Mouse (Mus musculus) c-Kit-negative CD71-positive TER-119-positive erythroid progenitor cells, embryonic 14.5 days (primary cell): ENCODE results near the gene Ppp1r15b.

Experiments
- DNase-seq: peaks from one replicate; pipeline ENCODE4 v3.0.0-alpha.2; 2013; ENCODE audit warnings: low read depth, low spot score

Ppp1r15b gene

DNA sequence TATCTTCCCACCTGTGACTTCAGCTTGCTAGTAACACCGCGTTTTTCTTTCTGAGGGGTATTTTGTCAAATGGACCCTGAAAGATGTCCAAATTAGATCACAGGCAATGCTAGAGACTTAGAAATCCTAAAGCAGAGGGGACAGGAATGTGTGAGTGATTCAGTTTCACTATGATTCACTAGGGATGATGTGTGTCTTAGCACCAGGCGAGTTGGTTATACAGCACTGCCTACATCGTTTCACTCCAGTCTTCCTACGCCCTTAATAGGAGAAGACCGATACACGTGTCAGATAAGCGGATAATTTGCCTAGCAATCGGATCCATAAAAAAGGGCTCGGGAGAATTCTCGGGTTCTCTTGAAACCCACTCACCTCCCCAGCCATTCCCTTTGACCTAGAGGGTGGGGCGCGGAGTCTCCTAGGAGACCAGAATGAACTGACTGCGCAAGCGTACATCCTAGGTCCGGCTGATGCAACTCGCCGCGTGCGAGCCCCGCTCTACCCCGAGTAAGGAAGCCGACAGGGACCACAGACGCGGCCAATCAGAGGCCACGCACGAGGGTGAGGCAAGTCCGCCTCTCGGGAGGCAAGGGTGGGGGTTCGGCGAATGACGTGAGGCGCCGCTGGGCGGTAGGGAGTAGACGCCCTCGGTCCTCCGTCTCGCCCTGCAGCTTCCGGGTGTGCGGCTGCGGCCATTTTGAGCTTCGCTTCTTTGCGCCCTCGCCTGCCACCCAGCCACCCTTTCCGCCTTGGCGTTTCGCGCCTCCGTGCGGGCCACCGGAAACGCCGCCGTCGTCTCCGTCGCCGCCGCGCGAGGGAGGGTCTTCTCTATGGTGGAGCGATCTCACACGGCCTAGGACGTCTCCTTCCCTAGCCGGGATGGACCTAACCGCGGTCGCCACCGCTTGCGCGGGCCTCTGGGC lies at the start of gene Ppp1r15b:
TSS of gene Ppp1r15b (plus strand) at position 506 of the 923 bp plus-strand sequence.
- peak; percentile 96 for DNase-seq

DNA sequence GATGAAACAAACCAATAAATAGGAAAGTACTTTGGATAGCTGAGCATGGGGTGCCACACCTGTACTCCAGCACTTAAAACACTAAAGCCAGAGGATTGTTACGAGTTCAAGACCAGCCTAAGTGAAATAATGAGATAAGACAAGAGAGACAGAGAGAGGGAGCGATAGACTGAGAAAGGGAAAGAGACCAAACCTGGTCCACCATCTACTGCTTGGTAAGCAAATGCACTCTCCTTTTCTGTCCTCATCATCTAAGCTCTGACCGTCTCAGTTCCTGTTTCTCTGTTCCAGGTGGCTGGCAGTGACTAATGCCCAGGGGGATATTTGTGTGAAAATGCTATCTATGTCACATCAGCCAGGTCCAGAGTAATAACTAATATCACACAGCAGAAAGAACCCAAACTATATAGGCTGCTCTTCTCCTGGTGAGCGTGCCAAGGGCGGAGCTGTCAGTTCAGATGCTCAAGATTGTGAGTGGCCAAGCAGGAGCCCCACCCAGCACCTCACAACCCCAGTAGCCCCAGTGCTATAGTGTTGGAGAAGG lies 47.9 kb upstream of the Ppp1r15b start:
- DNase-seq = no peak

DNA sequence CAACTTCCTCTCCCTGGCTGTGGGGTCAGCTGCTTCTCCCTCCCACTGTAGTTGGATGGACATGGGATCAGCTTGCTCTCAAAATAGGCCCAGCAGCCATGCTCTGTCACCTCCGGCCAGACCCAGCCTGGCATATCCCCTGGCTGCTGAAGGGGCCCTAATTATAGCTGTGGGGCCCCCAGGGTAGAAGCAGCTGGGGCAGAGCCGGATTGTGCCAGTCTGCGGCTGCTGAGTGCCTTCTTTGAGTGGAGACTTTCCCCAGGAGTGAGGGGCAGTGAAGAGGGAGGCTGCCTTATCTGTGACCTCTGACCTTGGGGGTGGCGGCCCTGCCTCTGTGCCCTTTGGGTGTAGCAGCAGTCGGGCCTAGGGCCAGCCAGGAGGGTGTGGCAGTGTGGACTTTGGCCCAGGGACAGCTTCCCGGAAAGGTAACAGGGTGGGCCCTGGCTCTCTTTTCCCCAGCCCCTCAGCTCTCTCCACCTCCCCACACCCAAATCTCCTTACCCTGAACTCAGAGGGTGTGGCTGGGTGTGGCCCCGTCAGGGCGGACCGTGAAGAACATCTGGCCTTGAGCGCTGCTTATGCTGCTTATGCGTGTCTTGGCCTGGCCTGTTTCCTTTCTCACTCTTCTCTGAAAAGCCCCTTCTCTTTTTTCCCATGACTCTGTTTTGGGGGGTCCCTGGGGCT lies 46.9 kb upstream of the Ppp1r15b start:
- DNase-seq = peak; percentile 36

DNA sequence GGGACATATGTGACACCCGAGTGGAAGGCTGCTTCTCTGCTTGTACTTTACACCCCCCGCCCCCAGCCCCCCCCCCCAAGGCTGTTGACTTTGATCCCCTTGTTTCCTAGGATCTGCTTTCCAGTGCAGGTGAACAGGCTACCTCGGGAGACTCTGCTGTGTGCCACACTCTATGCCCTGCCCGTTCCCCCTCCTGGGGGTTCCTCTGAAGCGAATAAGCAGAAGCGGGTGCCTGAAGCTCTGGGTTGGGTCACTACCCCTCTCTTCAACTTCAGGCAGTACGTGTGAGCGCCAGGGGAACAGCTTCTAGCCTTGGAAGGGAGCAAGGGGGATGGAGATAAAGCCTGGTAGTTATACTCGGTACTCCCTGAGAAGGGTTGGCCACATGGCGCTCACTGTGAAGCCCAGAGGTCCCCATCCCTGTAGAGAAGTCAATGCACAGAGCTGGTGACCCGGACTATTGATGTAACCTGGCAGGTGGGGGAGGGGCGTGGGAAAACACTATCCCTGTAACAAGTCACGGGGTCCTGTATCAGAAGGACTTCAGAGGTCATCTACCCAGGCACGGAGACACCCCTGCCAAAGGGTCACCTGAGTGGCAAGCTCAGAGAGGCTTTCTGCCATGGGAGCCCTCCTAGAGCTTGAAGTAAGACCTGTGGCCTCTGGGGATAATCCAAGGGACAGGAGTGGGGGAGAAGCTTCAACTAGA lies 46.1 kb upstream of the Ppp1r15b start:
- DNase-seq = no peak

DNA sequence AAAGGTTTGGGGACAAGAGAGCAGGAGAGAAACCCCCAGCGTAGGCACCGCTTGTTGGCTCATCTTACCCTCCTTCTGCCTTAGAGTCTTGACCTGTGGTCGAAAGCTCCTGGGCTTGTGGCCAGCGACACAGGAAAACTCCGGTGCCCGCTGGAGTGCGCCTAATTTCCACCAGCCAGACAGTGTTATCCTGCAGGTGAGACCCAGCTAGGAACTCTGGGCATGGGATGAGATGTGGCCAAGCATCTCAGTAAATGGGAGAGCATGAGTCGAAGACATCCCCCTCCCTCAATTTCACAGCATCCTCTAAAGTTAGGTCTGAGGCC lies 45.6 kb upstream of the Ppp1r15b start:
- DNase-seq = no peak

DNA sequence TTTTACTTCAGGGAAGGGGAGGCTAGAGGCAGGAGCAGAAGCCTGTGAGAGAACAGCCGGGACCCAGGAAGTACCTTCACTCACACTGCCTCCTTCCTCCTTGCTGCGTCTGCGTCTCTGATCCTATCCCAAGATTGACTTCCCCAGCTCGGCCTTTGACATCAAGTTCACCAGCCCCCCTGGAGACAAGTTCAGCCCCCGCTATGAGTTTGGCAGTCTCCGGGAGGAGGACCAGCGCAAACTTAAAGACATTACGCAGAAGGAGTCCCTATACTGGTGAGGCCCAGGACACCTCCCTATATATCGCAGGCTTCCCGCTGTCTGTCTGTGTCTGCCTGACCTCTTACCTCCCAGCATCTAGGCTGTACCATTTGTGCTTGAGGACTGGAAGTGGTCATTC lies 44.1 kb upstream of the Ppp1r15b start:
- DNase-seq = no peak

DNA sequence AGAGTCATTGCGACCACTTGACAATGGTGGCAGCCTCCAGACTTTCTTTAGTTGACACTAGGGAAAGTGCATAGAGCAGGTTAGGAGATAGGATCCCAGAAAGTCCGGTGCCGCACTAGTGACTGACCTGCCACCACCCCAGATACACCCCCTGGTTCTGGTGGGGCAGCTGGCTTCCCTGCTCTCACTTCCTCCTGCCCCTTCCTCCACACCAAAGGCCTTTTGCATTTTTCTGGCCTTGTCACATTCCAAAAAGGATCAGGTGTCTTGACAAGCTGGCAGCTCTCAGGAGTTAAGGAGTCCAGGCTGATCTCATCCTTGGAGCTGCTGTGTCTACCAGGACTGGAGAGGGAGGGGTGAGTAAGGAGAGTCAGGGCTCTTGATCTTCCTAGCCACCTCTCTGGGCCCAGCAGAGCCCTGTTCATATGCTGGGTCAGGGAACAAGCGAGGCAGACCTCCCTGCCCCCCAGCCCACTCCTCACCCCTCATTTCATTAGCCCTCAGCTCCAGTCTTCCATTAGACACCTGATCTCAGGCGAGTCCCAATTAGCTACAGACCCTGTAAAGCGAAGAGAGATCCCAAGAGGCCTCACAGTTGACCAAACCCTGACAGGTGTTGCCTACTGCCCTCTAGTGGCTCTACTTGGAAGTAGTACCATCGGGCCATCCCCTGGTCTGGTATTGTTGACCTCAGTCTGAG lies 43.6 kb upstream of the Ppp1r15b start:
- peak; percentile 38 for DNase-seq

DNA sequence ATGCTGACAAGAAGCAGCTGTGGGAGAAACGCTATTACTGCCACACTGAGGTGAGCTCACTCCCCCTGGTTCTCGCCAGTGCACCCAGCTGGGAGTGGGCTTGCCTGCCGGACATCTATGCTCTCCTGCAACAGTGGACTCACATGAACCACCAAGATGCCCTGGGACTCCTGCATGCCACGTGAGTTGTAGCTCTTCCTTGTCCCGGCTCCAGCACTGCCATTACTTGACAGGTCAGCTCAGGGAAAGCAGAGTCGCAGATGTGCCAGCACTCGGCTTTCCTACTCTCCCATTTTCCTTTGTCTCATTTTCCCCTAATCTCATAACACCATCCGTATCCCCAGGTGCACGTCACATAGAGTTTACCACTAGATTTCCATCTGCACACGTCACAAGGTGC lies 42.7 kb upstream of the Ppp1r15b start:
- DNase-seq = no peak

DNA sequence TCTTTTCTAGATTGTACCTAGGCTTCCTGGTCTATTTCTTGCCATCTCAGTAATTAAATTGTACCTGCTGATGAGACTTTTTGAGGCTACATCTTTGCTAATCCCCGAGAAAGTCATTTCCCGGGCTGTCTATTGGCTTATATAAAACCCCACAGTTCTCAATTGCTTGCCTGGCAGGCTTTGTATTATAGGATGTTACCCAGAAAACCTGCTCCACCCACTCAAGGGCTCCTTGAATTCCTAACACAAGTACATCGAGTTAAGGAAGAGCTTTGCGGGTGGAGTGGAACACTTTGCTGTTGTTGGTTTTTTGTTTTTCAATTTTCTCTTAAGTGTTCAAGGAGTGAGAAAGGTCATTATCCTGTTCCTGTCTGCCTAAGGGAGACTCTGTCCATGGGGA lies 41.5 kb upstream of the Ppp1r15b start:
- no peak for DNase-seq

DNA sequence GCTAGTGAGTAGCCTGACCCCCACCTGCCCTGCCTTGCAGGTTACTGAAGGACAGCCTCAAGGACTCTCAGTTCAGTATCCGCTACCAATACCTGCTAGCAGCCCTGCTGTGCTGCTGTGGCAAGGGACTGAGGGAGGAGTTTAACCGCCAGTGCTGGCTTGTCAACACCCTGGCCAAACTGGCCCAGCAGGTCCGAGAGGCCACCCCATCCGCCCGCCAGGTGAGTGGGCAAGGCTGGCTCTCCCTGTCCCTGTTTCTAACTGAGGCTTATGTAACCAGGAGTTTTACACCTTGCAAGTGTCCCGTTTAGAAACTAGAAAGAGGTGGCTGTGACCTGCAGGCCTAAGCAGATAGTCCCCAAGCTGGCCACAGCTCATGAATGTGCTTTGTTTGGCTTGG lies 40.3 kb upstream of the Ppp1r15b start:
- DNase-seq = no peak

DNA sequence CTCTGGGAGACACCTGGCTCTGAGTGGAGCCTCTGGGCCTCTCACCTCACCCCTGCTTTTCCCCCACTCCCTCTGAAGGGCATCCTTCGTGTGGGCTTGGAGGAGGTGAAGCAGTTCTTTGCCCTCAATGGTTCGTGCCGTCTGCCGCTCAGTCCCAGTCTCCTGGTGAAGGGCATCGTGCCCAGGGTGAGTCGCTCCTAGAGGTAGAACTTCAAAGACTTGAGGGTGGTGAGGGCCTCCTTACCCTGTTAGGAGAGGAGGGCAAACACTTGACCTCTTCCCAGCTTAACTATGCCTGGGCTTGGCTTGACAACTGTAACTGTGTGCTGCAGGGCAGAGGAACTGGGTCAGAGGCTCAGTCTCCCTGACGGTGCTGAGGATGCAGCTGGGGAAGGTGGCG lies 39.5 kb upstream of the Ppp1r15b start:
- DNase-seq = no peak

DNA sequence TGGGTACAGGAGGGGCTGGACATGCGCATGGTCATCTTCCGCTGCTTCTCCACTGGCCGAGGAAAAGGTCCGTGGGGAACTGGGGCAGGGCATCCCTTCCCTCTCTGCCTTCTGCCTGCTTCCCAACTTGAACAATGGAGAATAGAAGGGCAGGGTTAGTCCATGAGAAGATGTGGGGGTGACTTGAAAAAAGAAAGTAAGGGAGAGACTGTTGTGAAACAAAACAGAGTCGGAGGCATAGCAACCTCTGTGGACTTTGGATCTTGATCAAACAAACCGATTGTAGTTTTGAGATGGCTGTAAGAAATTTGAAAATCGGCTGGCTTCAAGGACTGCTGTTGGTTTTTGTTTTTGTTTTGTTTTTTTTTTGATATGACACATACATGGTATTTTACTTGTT lies 37.2 kb upstream of the Ppp1r15b start:
- no peak for DNase-seq

DNA sequence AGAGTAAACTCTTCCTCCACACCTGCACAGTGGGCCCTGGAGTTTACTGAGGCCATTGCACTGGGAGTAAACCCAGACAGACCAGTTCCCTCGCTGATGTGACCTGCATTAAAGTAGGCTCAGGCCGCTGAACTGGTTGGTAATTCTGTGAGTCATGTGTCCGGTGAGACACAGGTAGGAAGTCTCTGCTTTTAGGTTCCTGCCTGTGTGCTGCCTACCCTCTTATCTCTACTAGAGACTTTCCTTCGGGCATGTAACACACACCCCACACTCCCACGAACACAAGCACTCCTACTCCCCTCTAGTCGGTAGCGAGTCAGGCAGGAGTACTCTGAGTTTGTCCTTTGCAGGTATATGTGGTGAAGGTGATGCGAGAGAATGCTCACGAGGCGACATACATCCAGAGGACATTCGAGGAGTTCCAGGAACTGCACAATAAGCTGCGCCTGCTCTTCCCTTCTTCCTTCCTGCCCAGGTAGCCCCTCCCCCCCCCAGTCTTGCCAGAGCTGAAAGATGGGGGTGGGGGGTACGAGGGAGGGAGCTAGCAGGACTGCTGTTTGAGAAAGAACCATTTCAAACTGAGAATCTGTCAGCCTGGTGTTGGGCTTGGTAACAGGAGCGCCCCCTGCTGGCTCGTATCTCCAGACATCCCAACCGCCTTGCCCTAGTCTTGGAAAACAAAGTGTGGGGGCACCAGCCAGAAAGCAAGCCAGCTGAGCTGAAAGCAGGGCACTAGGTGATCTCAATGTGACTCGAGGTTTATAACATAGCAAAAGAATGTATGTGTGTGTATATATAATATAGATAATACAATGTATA lies 29.8 kb upstream of the Ppp1r15b start:
- peak; percentile 56 for DNase-seq

DNA sequence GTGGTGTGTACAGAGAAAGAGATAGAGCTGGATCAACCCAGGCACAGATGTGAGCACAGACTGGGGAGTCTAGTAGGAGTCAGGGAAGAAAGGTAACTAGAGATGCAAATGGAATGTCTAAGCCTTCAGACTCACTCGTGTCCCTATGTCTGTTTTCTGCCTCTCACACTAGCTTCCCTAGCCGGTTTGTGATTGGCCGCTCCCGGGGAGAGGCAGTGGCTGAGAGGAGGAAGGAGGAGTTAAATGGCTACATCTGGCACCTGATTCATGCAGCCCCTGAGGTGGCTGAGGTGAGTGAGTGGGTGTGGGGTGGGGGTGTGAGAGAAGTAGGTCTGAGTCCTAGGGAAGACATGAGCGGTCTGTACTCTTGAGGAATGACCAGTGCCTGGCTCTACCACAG lies 28.8 kb upstream of the Ppp1r15b start:
- no peak for DNase-seq

DNA sequence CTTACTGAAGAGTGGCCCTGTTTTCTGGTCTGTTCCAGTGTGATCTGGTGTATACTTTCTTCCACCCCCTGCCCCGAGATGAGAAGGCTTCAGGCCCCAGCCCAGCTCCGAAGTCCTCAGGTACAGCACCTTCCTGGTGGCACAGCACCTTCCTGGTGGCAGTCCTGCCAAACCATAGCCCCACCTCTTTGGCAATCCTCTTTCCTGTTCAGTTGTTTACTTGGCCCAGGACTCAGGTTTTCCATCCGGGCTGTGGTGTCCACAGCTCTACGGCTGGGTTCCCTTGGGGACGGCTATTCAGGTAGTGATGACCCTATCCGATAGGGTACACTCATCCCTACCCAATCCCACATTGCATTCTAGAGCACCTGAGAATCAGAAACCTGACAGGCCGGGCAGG lies 27.6 kb upstream of the Ppp1r15b start:
- no peak for DNase-seq

DNA sequence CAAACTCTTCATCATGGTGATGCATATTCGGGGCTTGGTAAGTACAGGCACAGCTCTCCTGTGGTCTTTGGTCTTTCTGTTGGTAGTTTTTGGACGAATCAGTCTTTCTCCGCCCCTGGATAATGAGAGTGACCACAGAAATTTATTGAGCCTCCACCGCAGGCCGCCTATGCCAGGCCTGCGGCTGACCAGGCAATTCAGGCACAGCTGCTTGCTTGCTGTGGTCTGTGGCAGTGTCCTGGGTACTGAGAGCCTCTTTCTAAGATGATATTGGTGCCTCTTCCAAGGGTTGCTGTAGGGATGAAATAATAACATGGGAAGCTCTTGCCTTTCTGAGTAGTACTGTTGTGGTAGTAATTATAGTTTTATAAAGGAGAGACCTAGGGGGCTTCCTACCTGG lies 27.1 kb upstream of the Ppp1r15b start:
- DNase-seq = no peak

DNA sequence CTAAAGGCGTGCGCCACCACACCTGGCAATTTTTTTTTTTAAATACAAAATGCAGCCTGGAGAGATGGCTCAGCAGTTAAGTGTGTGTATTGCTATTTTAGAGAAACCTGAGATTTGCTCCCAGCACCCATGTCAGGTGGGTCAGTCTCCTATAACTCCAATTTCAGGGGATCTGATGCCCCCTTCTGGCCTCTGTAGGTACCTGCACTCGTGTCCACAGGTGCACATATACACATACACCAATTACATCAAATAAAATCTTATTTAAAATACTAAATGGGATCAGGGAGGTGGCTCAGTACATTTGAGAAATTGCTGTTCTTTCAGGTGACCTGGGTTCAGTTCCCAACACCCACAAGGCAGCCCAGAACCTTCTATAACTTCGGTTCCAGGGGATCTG lies 14.8 kb upstream of the Ppp1r15b start:
- DNase-seq = no peak

DNA sequence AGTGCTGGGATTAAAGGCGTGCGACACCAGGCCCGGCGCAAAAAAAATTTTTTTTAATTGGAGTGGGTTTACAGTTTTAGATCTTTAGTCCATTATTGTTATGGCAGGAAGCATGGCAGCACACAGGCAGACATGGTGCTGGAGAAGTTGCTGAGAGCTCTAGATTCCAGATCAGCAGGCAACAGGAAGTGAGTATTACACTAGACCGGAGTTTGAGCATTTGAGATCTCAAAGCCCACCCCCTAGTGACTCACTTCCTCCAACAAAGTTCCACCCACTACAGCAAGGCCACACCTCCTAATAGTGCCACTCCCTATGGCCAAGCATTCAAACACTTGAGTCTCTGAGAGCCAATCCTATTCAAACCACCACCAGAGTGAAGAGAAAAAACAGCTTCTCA lies 12.8 kb upstream of the Ppp1r15b start:
- peak; percentile 53 for DNase-seq

DNA sequence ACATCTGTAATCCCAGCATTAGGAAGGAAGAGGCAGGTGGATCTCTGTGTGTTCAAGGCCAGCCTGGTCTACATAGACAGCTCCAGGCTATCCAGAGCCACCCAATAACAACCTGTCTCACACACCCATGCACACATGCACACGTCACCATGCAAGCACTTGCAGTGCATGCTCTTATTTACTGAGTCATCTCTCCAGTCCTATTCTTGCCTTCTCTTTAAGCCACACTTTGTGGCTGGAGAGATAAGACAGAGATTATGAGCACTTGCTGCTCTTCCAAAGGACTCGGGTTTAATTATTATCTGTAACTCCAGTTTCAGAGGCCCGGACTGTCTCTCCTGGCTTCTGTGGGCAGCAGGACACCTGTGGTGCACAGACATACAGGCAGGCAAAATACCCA lies 12.1 kb upstream of the Ppp1r15b start:
- peak; percentile 31 for DNase-seq

DNA sequence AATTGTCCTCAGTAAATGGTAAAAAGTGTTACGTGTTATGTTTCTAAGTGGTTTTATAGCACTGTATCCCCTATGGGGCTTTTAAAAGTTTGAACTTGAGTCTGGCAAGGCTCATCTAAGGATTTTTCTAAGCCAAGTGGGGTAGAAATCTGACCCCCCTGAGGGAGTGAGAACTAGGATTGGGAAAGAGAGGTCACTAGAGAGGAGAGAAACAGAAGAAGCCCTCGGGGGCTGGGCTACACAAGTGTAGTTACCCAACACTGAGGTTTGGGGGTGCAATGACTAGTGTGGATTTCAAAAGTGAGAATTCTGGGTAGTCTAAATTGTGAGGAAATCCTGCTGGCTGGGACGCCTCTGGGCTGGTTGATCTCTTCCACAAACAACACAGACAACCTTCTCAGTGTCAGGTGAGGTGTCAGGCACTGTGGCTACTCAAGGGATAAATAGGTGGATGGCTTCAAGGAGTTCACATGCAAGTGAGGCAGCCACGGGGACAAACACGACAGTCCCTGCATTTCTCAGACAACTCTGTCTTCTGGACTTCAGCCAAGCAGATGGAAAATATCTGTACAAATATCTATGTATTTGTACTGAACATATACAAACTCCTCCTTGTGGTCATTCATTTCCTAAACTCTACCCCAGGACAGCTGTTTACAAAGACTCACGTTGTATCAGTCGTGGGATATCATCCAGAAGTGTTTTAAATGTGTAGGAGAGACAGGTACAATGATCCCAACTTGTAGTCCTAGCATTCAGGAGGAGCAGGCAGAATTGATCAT lies 10.8 kb upstream of the Ppp1r15b start:
- DNase-seq = no peak
